Comparison of ENCODE assay signal across 8 mouse cellular contexts in the genomic region with DNA sequence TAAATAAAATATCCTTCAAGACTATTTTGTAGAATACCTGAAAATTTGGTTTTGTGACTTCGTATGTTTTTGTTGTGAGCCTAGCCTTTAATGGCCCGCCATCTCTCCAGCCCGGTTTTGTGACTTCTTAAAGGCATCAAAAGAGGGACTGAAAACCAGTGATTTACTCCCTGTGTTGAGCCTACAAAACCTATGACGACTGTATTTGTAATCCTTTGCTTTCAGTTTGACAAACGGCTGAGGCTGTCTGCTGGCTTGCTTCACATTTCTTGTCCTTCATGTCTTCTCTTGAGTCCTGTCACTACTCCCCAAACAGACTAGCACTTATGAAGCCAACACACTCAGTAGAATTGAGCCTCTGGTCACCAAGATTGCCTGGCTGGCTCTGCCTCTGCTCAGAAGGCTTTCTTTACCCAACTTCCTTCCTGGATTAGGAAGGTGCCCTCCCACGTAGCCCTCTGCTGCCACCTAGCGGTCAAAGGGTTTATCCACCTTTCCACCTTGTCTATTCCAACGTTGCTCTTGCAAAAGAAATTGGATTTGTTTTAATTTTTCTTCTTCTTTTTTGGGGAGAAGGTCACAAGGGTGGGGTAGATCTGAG. TPM values are rescaled to one million over a fixed set of nuclear protein-coding genes. Genes with fewer than 3 reads are reported as not detected.
DNase-seq lines count a peak whose midpoint lies in the region.

No protein-coding gene starts in this region.

- H3K9me3 ChIP-seq in hindbrain, embryonic 10.5 days = no peaks in the 10 kb centered on the region

- no peak overlapping the region for H3K4me3 ChIP-seq in hindbrain, embryonic 10.5 days

- H3K36me3 ChIP-seq in hindbrain, embryonic 10.5 days = no peaks in the 10 kb centered on the region

- DNase-seq in NIH3T3 (ENCODE audit: low read depth) = peak; percentile 81
- DNase-seq in cerebellum, adult 9-10 months = peak; percentile 75
- DNase-seq in frontal cortex, adult 2 months (ENCODE audit: extremely low spot score in 1 of 2, low spot score in 1 of 2) = peak; percentile 40 to 90
- peak; percentile 89 for DNase-seq in hindbrain, embryonic 10.5 days (ENCODE audit: low spot score)
- DNase-seq in layer of hippocampus, adult 9-10 months (ENCODE audit: low spot score) = peak; percentile 63
- DNase-seq in lung, postnatal 14 days = peak; percentile 96
- peak; percentile 93 for DNase-seq in ovary, postnatal 14 days (ENCODE audit: low spot score)
- peak; percentile 90 for DNase-seq in thymus, postnatal 14 days

- no peaks in the 10 kb centered on the region for H3K27me3 ChIP-seq in hindbrain, embryonic 10.5 days (ENCODE audit: insufficient read depth, poor library complexity, severe bottlenecking)

- H3K4me1 ChIP-seq in hindbrain, embryonic 10.5 days (replicated peaks) = no peaks in the 10 kb centered on the region

- H3K27ac ChIP-seq in hindbrain, embryonic 10.5 days = peak overlapping the region; percentile 45; the same call in 1 of the 2 replicates

- 49% methylated on average over 8 of the region's 8 CpGs for WGBS in hindbrain, embryonic 10.5 days

RNA-seq across cellular contexts. Expression of a gene that starts 16.8 kb away (rescaled TPM):
- 0.86 and 0.90 TPM in 2 replicates for polyA plus RNA-seq in frontal cortex, adult 2 months (2012; rRNA removed)
- 0.24 and 0.50 TPM in 2 replicates for polyA plus RNA-seq in hindbrain, embryonic 10.5 days (2016; fragmentation: Nextera tagmentation; extraction: Ambion mirVana)
